Mouse (Mus musculus): ENCODE results near the gene Nkx2-9. TPM values are rescaled to one million over a fixed set of nuclear protein-coding genes. Genes with fewer than 3 reads are reported as not detected.

The Nkx2-9 gene
- polyA plus RNA-seq, 1 experiment from 2014 or later = not detected

DNA sequence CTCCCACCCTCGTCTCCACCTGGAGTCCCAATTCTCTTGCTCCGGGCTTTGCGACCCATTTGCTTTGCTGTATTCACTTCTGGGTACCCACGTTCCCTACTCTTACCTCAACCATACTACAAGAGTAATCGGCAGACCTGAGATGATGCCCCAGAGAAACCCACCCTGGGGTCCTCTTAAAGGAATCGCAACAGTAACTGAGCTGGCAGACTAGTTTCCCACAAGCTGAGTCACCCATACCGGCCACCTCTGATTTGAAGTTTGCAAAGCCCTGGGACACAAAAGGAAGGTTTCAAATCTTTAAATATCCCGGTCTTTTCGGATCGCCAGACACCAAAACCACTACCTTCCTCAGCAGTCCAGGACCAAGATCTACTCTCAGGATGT, 742 bp downstream of the Nkx2-9 start:
- no peak overlapping the region for H3K9ac ChIP-seq (ENCODE audit: low read length)
- ATAC-seq (peak; percentile 7; the same call in 1 of the 2 replicates), DNase-seq (ENCODE audit: low spot score) (no peak)
- H3K36me3 ChIP-seq (ENCODE audit: control insufficient read depth, insufficient read depth, low read length) = no peaks in the 10 kb centered on the region
- H3K4me3 ChIP-seq (ENCODE audit: low read depth, low read length) = peak overlapping the region; percentile 22
- no peaks in the 10 kb centered on the region for H3K9me3 ChIP-seq (replicated peaks; ENCODE audit: control insufficient read depth, low read length)
- H3K4me2 ChIP-seq (ENCODE audit: low read length) = peak overlapping the region; percentile 48
- no peak overlapping the region for H3K27ac ChIP-seq (ENCODE audit: low read depth, low read length)
- H3K4me1 ChIP-seq (ENCODE audit: control insufficient read depth, insufficient read depth, low read length) = peaks cover 3% of the 10 kb centered on the region; the same call in 1 of the 2 replicates
- under 1% methylated on average over 10 of the region's 10 CpGs for WGBS
- peaks cover 93% of the 10 kb centered on the region for H3K27me3 ChIP-seq (replicated peaks; ENCODE audit: control insufficient read depth, insufficient read depth, low read length)

DNA sequence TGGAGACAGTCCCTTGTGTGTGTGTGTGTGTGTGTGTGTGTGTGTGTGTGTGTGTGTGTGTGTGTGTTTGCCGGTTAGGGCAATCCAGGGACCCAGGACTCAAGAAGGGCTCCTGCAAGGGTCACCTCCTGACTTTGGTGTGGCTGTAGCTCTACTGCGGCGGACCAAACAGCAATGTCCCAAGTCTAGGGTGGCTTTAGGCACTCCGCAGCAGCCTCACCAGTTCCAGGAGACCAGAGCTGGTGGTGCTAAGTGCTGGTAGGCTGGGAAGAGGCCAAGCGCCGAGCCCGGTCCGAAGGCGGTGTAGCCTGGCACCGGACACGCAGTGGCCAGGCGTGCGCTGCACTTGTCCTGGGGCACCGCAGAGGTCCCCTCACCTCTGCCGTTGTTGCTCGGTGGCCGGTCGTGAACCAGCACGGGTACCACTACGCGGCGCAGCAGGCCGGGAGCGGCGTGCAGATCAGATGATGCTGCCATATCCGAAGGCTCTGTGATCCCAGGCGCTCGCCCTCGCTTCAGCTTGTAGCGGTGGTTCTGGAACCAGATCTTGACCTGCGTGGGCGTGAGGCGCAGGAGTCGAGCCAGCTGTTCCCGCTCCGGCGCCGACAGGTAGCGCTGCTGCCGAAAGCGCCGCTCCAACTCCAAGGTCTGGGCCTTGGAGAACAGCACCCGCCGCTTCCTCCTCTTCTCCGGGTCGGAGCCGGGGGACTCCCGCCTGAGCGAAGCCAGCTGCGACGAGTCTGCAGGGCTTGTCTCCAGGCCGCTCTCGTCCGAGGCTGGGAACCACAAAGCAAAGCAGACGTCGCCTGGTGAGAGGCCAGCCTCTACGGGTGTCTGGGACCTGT, 1.4 kb downstream of the Nkx2-9 start:
- Histone ChIP-seq H3K27ac (ENCODE audit: low read depth, low read length) (no peak overlapping the region), H3K36me3 (ENCODE audit: control insufficient read depth, insufficient read depth, low read length) (no peaks in the 10 kb centered on the region), H3K4me2 (ENCODE audit: low read length) (peak overlapping the region; percentile 48), H3K4me3 (ENCODE audit: low read depth, low read length) (peak overlapping the region; percentile 22), H3K4me1 (ENCODE audit: control insufficient read depth, insufficient read depth, low read length) (peaks cover 3% of the 10 kb centered on the region; the same call in 1 of the 2 replicates), H3K9ac (ENCODE audit: low read length) (0 out of 2 replicates have a peak overlapping the region, but pooled peaks have one; percentile 21), H3K9me3 (replicated peaks; ENCODE audit: control insufficient read depth, low read length) (no peaks in the 10 kb centered on the region), H3K27me3 (replicated peaks; ENCODE audit: control insufficient read depth, insufficient read depth, low read length) (peaks cover 98% of the 10 kb centered on the region)
- DNase-seq (ENCODE audit: low spot score) = peak; percentile 30
- peak; percentile 41; the same call in 1 of the 2 replicates for ATAC-seq
- WGBS = under 1% methylated on average over 57 of the region's 57 CpGs

DNA sequence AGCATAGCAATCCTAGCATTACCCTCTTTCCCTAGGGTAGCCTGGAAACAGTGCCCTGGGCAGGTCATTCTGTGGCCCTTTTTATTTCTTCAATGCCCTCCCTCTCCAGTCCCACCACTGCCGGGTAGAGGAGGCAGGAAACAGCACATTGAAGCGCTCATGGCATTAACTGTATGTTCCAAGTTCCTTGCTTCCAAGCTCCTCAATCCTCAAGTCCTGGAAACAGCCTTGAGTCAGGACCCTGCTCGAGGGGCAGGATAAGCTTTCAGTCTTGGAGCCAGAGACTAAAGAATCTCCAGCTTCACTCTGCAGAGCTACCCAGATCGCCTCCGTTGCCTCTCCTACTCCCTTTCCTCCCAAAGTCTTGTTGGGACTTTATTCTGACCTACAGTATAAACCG, 2.2 kb downstream of the Nkx2-9 start:
- ATAC-seq (no peak), DNase-seq (ENCODE audit: low spot score) (no peak)
- H3K36me3 ChIP-seq (ENCODE audit: control insufficient read depth, insufficient read depth, low read length) = no peaks in the 10 kb centered on the region
- H3K9ac ChIP-seq (ENCODE audit: low read length) = no peak overlapping the region
- no peak overlapping the region for H3K4me3 ChIP-seq (ENCODE audit: low read depth, low read length)
- H3K9me3 ChIP-seq (replicated peaks; ENCODE audit: control insufficient read depth, low read length) = no peaks in the 10 kb centered on the region
- H3K27ac ChIP-seq (ENCODE audit: low read depth, low read length) = no peak overlapping the region
- H3K4me2 ChIP-seq (ENCODE audit: low read length) = no peak overlapping the region
- H3K4me1 ChIP-seq (ENCODE audit: control insufficient read depth, insufficient read depth, low read length) = peaks cover 3% of the 10 kb centered on the region; the same call in 1 of the 2 replicates
- H3K27me3 ChIP-seq (replicated peaks; ENCODE audit: control insufficient read depth, insufficient read depth, low read length) = peaks cover 100% of the 10 kb centered on the region
- 2% methylated on average over 6 of the region's 6 CpGs for WGBS

- Histone ChIP-seq H3K36me3 (ENCODE audit: control insufficient read depth, insufficient read depth, low read length) (no peaks in the 10 kb centered on the region), H3K9me3 (replicated peaks; ENCODE audit: control insufficient read depth, low read length) (no peaks in the 10 kb centered on the region), H3K4me3 (ENCODE audit: low read depth, low read length) (no peak overlapping the region), H3K4me1 (ENCODE audit: control insufficient read depth, insufficient read depth, low read length) (no peaks in the 10 kb centered on the region), H3K27me3 (replicated peaks; ENCODE audit: control insufficient read depth, insufficient read depth, low read length) (peaks cover 4% of the 10 kb centered on the region; the same call in 1 of the 2 replicates), H3K27ac (ENCODE audit: low read depth, low read length) (no peak overlapping the region), H3K4me2 (ENCODE audit: low read length) (no peak overlapping the region), H3K9ac (ENCODE audit: low read length) (no peak overlapping the region)
- DNase-seq (ENCODE audit: low spot score) = no peak
- 12% methylated on average over 4 of the region's 4 CpGs for WGBS
- no peak for ATAC-seq
Measured at GRCm38 (mm10) chr12:56591722-56592121, 21.4 kb downstream of the Nkx2-9 start.

- 32% methylated on average over 6 of the region's 6 CpGs for WGBS
- Histone ChIP-seq H3K9me3 (replicated peaks; ENCODE audit: control insufficient read depth, low read length) (no peaks in the 10 kb centered on the region), H3K27me3 (replicated peaks; ENCODE audit: control insufficient read depth, insufficient read depth, low read length) (peaks cover 4% of the 10 kb centered on the region; the same call in 1 of the 2 replicates), H3K36me3 (ENCODE audit: control insufficient read depth, insufficient read depth, low read length) (no peaks in the 10 kb centered on the region), H3K4me2 (ENCODE audit: low read length) (no peak overlapping the region), H3K4me1 (ENCODE audit: control insufficient read depth, insufficient read depth, low read length) (no peaks in the 10 kb centered on the region), H3K27ac (ENCODE audit: low read depth, low read length) (no peak overlapping the region), H3K4me3 (ENCODE audit: low read depth, low read length) (no peak overlapping the region), H3K9ac (ENCODE audit: low read length) (no peak overlapping the region)
- DNase-seq (ENCODE audit: low spot score) (peak; percentile 75), ATAC-seq (0 out of 2 replicates have a peak, but pooled peaks have one; percentile 62)
Measured at GRCm38 (mm10) chr12:56587830-56588229, 25.3 kb downstream of the Nkx2-9 start.

Other genes with a start within 250 kb of the Nkx2-9 start
- 13.9 and 15.9 TPM in 2 replicates for gene Nkx2-1, start 76.4 kb downstream of the Nkx2-9 start, polyA plus RNA-seq (2014; fragmentation: Nextera tagmentation; extraction: Ambion mirVana)
- gene Pax9, start 78.5 kb upstream of the Nkx2-9 start, polyA plus RNA-seq (2014; fragmentation: Nextera tagmentation; extraction: Ambion mirVana) = not detected in 2 replicates